Mouse (Mus musculus) spleen, adult 2 months (tissue): Measurements from ENCODE around the gene Myh9.

ENCODE experiments used
- CTCF ChIP-seq: fragments of 200-500 bp; IDR thresholded peaks from 2 replicates; pipeline ENCODE4 v1.5.1; 2011; ENCODE audit warnings: mild to moderate bottlenecking, inconsistent platforms; ENCODE audit not compliant: insufficient read depth, insufficient read length, insufficient replicate concordance; ENCODE audit errors: extremely low read depth
- POLR2A ChIP-seq: fragments of 200-500 bp; IDR thresholded peaks from 2 replicates; pipeline ENCODE4 v1.6.1; 2011; ENCODE audit warnings: low read depth, low read length, inconsistent platforms

- TF ChIP-seq POLR2A = no peak
- no peak for TF ChIP-seq CTCF
Measured at GRCm38 (mm10) chr15:77879756-77880155, 37.8 kb upstream of the Myh9 start.
